Mouse (Mus musculus) adipocyte (in vitro differentiated cells): Measurements from ENCODE around the gene 4930432K21Rik.

Source experiments
- DNase-seq: peaks from one replicate; pipeline ENCODE4 v3.0.0-alpha.2; 2016; ENCODE audit warnings: low spot score

4930432K21Rik gene

GRCm38 (mm10) chr8:84192555-84192954, 44.7 kb downstream of the 4930432K21Rik start:
- peak; percentile 53 for DNase-seq

- no peak for DNase-seq
These were observed 45.3 kb downstream of the 4930432K21Rik start for GRCm38 (mm10) chr8:84193161-84193560.

DNA sequence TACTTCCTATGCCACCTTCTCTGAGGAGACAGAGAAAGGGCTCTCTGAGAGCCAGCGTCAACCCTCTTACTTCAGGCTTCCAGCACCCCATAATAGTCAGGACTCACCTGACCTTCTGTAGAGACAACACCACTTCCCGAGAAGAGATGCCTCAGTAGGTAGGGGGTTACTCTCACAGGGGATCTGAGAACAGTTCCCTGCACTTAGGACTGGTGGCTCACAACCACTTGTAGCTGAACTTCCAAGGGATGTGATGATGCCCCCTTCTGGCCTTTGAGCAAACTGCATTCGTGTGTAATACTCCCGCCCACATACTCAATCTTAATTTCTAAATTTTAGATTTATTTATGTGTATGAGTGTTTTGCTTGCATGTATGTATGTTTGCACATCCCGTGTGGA, 45.7 kb downstream of the 4930432K21Rik start:
- no peak for DNase-seq

DNA sequence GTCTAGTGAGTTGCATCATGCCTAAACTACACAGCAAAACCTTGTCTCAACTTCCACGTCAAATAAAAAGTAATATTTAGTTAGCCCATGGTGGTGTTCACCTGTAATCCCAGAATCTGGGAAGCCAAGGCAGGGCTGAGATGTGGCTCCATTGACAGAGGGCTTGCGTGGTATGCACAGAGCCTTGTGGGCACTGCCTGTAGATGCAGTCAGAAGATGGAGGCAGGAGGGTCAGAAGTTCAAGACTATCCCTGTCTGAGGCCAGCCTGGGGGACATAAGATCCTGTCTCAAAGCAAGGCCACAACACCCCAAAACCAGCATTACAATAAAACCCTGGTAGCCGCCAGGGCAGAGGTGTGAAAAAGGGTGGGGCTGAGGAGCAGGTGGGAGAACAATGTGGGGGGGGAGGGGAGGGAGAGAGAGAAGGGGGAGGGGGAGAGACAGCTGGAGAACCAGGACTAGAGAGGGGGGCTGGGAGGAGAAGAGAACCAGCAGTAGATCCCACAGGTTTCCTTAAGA, 46.5 kb downstream of the 4930432K21Rik start:
- DNase-seq, result no peak

DNA sequence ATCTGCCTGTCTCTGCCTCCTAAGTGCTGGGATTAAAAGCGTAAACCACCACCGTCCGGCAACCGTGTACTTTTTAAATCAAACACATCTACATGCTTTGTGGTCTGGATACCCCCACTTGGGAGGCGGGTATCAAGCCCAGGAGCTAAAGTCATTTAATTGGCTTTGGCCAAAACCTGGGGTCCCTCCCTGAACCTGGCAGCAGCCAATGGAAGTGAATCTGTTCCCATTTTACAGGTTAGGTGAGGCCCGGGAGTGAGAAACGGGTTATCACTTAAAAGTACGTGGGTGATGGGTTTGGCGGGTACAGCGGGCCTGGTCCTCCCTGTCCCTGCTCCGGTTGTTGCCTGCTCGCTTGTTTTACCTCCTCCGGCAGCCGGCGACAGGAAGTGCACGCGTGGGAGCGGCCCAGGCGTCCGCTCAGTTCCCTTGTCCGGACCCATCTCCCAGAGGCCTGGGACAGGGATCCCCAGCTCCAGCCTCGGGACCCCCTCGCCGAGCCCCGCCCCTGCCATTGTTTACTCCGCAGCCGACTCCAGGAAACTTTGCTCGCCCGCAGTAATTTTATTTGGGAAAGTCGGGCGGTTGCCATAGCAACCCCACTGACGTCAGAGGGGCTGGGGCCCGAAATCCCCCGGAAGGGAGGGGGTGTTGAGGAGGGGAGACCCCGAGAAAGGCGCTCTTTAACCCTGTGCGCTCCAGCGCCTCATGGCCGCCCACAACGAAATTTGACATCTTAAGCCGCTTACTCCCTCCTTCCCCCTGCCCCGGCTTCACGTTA, 49.5 kb downstream of the 4930432K21Rik start:
- DNase-seq, result peak; percentile 69

DNA sequence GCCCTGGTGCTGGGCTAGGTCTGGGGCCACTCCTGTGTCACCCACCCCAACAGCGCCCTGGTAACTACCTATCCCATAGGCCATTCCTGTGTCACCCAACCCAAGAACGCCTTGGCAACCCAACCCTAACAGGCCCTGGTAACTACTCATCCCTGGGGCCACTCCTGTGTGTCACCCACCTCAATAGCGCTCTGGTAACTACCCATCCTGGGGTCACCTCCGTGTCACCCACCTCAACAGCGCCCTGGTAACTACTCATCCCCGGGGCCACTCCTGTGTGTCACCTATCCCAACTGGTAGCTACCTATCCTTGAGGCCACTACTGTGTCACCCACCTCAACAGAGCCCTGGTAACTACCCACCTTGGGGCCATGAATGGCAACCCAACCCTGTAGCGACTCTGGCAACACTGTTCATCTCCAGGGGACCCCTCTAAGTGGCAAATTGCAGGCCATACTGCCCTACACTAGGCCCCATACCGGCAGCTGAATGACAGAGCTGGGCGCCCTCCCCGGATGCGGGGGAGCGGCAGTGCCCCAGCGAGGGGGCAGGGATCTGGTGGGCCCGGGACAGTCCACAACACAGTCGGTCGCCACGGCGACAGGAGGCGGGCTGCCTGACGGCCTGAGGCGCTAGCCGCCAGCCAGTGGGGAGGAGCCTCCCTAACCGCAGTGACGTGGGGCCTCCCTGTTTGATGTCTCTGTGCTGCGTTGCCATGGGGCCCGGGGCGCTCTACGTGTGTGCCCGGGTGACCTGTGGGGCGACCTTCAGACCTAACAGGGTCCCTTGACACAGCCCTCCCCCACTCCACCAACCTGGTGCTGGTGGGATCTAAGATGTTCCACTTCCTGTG, 50.3 kb downstream of the 4930432K21Rik start:
- peak; percentile 80 for DNase-seq

- no peak for DNase-seq
These were observed 51.0 kb downstream of the 4930432K21Rik start for GRCm38 (mm10) chr8:84198871-84199270.

GRCm38 (mm10) chr8:84199348-84200125, 51.7 kb downstream of the 4930432K21Rik start:
- no peak for DNase-seq

- DNase-seq, result no peak
These were observed 52.3 kb downstream of the 4930432K21Rik start for GRCm38 (mm10) chr8:84200126-84200555.

- peak; percentile 83 for DNase-seq
These were observed 53.1 kb downstream of the 4930432K21Rik start for GRCm38 (mm10) chr8:84200652-84201544.

DNA sequence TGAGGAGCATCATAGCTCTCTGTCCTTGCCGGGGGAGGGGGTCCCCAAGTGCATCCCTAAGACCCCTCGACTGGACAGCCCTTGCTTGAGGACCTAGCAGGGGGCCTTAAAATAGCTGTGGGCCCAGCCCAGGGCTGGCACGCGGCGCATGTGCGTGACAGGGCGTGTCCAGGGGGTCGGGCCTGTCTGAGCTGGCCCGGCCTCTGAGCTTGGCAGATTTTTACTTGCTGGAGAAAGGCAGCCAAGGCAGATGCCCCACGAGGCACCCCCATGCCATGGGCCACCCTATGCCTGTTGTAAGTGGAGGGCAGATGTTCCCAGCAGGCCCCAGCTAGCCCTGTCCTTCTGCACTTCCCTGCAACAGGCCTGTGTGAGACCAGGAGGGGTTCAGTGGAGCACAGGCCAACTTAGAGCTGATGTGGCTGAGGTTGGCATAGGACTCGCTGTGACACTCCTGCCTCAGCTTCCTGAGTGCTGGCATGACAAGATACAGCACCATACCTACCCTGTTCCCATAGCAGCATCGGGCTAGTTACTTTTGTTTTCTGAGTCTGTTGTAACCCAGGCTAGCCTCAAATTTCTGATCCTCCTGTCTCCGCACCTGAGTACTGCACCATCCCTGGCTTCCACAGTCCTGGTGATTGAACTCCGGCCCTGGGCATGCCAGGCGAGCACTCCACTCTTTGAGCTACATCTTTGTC, 53.9 kb downstream of the 4930432K21Rik start:
- peak; percentile 95 for DNase-seq

DNA sequence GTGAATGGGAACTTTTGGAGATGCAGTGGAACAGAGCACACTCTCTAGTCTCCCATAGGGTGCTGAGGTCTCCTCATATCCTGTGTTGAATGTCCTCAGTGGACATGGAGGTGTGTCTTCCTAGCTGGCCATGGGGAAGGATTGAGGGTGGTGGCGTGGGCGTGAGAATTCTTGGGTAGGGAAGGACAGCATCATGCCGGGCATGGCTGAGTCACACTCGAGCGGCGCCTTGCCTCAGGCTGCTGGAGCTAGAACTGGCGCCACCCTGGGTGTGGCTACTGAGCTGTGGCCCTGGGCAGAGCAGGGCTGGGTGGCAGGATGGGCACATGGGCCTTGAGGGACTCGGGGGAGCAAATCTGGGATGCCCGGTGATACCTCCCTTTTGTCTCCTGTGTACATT, 54.6 kb downstream of the 4930432K21Rik start:
- DNase-seq, result peak; percentile 88

DNA sequence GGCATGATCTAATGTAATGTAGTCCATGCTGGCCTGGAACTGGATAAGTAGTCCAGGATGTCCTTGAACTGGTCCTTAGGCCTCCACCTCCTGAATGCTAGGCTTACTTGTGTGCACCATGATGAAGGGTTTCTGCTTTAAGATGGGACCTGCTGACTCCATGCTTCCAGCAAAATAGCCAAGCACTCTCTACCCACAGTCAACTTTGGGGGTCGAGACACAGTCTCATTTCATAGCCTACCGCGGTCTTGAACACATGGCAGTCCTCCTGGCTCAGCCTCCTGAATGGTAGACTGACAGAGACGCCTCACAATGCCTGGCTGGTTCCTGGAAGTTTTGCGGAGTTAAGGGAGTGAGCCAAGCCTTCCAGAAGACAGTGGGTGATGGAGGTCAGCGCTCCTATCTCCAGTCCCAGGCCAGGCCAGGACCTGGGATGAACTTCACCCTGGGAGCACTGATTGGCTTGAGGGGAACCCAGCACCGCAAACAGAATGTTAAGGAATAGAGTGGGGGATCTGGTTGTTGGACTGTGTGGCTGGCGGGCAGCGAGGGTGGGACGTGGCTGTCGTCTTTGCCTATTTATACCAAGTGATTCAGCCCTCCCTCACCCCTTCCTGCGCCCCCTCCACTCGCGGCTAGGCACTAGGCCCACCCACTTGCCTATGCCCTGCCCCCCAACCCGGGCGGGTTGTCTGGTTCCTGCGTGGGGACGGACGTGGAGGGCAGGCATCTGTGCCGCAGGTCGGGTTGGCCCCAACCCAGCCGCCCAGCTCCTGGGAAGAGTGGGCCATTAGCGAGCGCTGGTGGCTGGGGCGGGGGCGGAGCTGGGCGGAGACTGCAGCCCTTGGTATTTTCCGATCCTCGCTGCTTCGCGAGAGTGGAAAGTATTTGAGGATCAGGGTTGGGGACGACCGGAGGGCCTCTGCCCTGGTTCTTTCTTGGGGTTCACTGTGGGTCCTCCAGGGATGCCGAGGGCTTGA, 55.4 kb downstream of the 4930432K21Rik start:
- DNase-seq, result peak; percentile 90

GRCm38 (mm10) chr8:84203975-84204772, 56.3 kb downstream of the 4930432K21Rik start:
- DNase-seq, result peak; percentile 84

DNA sequence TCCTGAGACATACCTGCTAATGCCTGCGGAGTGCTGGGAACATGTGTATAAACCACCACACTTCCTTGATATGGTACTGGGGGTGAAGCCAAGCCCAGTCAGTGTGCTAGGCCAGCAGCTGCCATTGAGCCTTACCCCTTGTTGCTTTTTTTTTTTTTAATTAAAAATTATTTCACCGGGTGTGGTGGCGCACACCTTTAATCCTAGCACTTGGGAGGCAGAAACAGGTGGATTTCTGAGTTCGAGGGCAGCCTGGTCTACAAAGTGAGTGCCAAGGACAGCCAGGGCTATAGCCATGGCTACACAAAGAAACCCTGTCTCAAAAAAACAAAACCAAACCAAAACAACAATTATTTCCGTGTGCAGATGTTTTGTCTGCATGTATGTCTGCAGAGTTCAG, 57.2 kb downstream of the 4930432K21Rik start:
- no peak for DNase-seq

DNA sequence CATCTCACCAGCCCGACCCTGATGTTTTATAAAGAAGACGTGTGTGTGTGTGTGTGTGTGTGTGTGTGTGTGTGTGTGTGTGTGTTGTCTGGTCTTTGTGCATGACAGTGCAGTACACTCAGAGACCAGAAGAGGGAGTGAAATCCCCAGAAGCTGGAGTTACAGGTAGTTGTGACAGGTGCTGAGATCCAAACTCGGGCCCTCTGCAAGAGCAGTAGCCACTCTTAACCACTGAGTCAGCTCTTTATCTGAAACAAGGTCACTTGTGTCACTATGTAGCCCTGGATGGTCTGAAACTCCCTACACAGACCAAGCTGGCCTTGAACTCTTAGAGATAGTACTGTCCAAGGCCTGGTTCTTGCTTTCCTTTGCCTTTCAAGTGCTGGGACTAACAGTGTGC, 58.8 kb downstream of the 4930432K21Rik start:
- no peak for DNase-seq

GRCm38 (mm10) chr8:84207811-84208210, 60.0 kb downstream of the 4930432K21Rik start:
- no peak for DNase-seq
